Mouse (Mus musculus): ENCODE data around the gene Nol4l.

DNA sequence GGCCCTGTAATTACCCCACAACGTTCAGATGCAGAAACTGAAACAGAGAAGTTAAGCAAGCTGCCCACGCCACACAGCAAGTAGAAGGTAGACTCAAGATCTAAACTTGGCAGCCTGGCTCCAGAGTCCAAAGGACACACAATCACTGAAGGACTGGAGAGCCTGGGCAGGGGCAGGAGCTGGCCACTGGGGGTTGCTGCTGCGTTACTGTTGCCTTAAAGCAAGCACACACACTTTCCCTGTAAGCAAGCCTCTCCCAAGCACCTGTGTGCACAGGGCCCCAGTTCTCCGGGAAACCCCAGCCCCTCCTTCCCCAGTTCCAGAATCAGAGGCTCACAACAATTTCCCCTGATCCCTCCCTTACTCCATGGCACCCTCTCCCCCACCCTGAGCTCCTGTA, 12.8 kb downstream of the Nol4l start:
- TF ChIP-seq CTCF (IDR thresholded peaks at IDR 0.05; ENCODE audit: low read depth, low read length) (peak; percentile 41), POLR2A (IDR thresholded peaks at IDR 0.05; ENCODE audit: borderline replicate concordance, low read depth, low read length) (no peak)
